Mouse (Mus musculus) embryonic facial prominence, embryonic 15.5 days (tissue): ENCODE measurements around the gene Mpig6b. TPM values are rescaled to one million over a fixed set of nuclear protein-coding genes. Genes with fewer than 3 reads are reported as not detected.

Experiments used
- ATAC-seq: fragments of 200-750 bp; cut with Nextera tagmentation; 2 replicates; pipeline ENCODE4 v1.8.0; 2017; ENCODE audit warnings: low read depth, moderate TSS enrichment; ENCODE audit not compliant: insufficient number of reproducible peaks, low FRiP score, low TSS enrichment
- H3K27ac ChIP-seq: fragments of 300-500 bp; sonication (generic); replicated peaks from 2 replicates; pipeline ENCODE4 v1.5.1; 2015; ENCODE audit warnings: mild to moderate bottlenecking, inconsistent platforms
- H3K27me3 ChIP-seq: fragments of 300-500 bp; sonication (generic); 2 replicates; pipeline ENCODE4 v1.6.1; 2015; ENCODE audit warnings: inconsistent platforms
- H3K36me3 ChIP-seq: fragments of 300-500 bp; sonication (generic); 2 replicates; pipeline ENCODE4 v1.6.1; 2015; ENCODE audit warnings: mild to moderate bottlenecking, inconsistent platforms
- H3K4me1 ChIP-seq: fragments of 300-500 bp; sonication (generic); 2 replicates; pipeline ENCODE4 v1.6.1; 2015; ENCODE audit warnings: inconsistent platforms
- H3K4me2 ChIP-seq: fragments of 300-500 bp; sonication (generic); replicated peaks from 2 replicates; pipeline ENCODE4 v1.6.1; 2015; ENCODE audit warnings: mild to moderate bottlenecking, inconsistent platforms
- H3K4me3 ChIP-seq: fragments of 300-500 bp; sonication (generic); replicated peaks from 2 replicates; pipeline ENCODE4 v1.5.1; 2015; ENCODE audit warnings: mild to moderate bottlenecking, inconsistent platforms
- H3K9ac ChIP-seq: fragments of 300-500 bp; sonication (generic); 2 replicates; pipeline ENCODE4 v1.6.1; 2015; ENCODE audit warnings: inconsistent platforms
- H3K9me3 ChIP-seq: fragments of 300-500 bp; sonication (generic); replicated peaks from 2 replicates; pipeline ENCODE4 v1.6.1; 2016; ENCODE audit warnings: inconsistent platforms
- WGBS: fragments of 180-500 bp; shearing (Covaris S2); methylation state at CpG from one replicate; pipeline ENCODE4 v1.1.7; 2015; 5-methylcytosine and 5-hydroxymethylcytosine counted together
- polyA plus RNA-seq: library from polyadenylated mRNA; unstranded; fragments of >200 nt; fragmentation: Nextera tagmentation; extraction: Ambion mirVana; gene quantifications from 2 replicates; pipeline ENCODE4 v1.2.1, GENCODE M21; 2015

Gene Mpig6b
- polyA plus RNA-seq, 1 experiment from 2014 or later, result 1.4 TPM

GRCm38 (mm10) chr17:35100196-35100765, 34.3 kb upstream of the Mpig6b start:
- Histone ChIP-seq H3K36me3 (peaks cover 84% of the 10 kb centered on the region), H3K4me3 (no peak overlapping the region), H3K27ac (no peak overlapping the region), H3K27me3 (no peaks in the 10 kb centered on the region), H3K9me3 (no peaks in the 10 kb centered on the region), H3K9ac (no peak overlapping the region), H3K4me2 (no peak overlapping the region), H3K4me1 (no peaks in the 10 kb centered on the region)
- ATAC-seq, result no peak
- 82% methylated on average over 10 of the region's 10 CpGs for WGBS

GRCm38 (mm10) chr17:35097164-35097655, 31.2 kb upstream of the Mpig6b start:
- 81% methylated on average over 12 of the region's 12 CpGs for WGBS
- no peak for ATAC-seq
- no peak overlapping the region for H3K27ac ChIP-seq
- no peak overlapping the region for H3K9ac ChIP-seq
- peaks cover 91% of the 10 kb centered on the region for H3K36me3 ChIP-seq
- H3K4me3 ChIP-seq, result no peak overlapping the region
- H3K4me2 ChIP-seq, result no peak overlapping the region
- H3K27me3 ChIP-seq, result no peaks in the 10 kb centered on the region
- H3K9me3 ChIP-seq, result no peaks in the 10 kb centered on the region
- no peaks in the 10 kb centered on the region for H3K4me1 ChIP-seq

GRCm38 (mm10) chr17:35096597-35096996, 30.6 kb upstream of the Mpig6b start:
- H3K27ac ChIP-seq, result no peak overlapping the region
- no peak overlapping the region for H3K4me2 ChIP-seq
- ATAC-seq, result no peak
- 80% methylated on average over 12 of the region's 12 CpGs for WGBS
- H3K9ac ChIP-seq, result no peak overlapping the region
- no peak overlapping the region for H3K4me3 ChIP-seq
- H3K9me3 ChIP-seq, result no peaks in the 10 kb centered on the region
- H3K36me3 ChIP-seq, result peaks cover 88% of the 10 kb centered on the region
- no peaks in the 10 kb centered on the region for H3K4me1 ChIP-seq
- no peaks in the 10 kb centered on the region for H3K27me3 ChIP-seq

GRCm38 (mm10) chr17:35094475-35095365, 28.7 kb upstream of the Mpig6b start:
- no peak for ATAC-seq
- Histone ChIP-seq H3K4me1 (peaks cover 13% of the 10 kb centered on the region), H3K27me3 (no peaks in the 10 kb centered on the region), H3K9ac (no peak overlapping the region), H3K36me3 (peaks cover 77% of the 10 kb centered on the region), H3K4me3 (no peak overlapping the region), H3K27ac (no peak overlapping the region), H3K9me3 (no peaks in the 10 kb centered on the region), H3K4me2 (no peak overlapping the region)
- WGBS, result 91% methylated on average over 15 of the region's 15 CpGs

GRCm38 (mm10) chr17:35092403-35093198, 26.6 kb upstream of the Mpig6b start:
- Histone ChIP-seq H3K9me3 (no peaks in the 10 kb centered on the region), H3K27ac (no peak overlapping the region), H3K36me3 (peaks cover 56% of the 10 kb centered on the region), H3K4me3 (no peak overlapping the region), H3K27me3 (no peaks in the 10 kb centered on the region), H3K4me2 (no peak overlapping the region), H3K9ac (no peak overlapping the region), H3K4me1 (peaks cover 13% of the 10 kb centered on the region)
- WGBS, result 86% methylated on average over 14 of the region's 14 CpGs
- ATAC-seq, result no peak

GRCm38 (mm10) chr17:35090166-35090932, 24.4 kb upstream of the Mpig6b start:
- Histone ChIP-seq H3K27me3 (no peaks in the 10 kb centered on the region), H3K4me1 (peaks cover 13% of the 10 kb centered on the region), H3K4me2 (peak overlapping the region; percentile 58), H3K27ac (peak overlapping the region; percentile 97), H3K9ac (peak overlapping the region; percentile 69), H3K9me3 (no peaks in the 10 kb centered on the region), H3K36me3 (peaks cover 37% of the 10 kb centered on the region), H3K4me3 (peak overlapping the region; percentile 66)
- no peak for ATAC-seq
- 59% methylated on average over 8 of the region's 8 CpGs for whole genome bisulfite sequencing

- Histone ChIP-seq H3K9me3 (no peaks in the 10 kb centered on the region), H3K4me3 (peak within 1 kb of the TSS; percentile 66), H3K27me3 (no peaks in the 10 kb centered on the region), H3K36me3 (peaks cover 24% of the 10 kb centered on the region), H3K4me1 (peaks cover 13% of the 10 kb centered on the region), H3K9ac (peak within 1 kb of the TSS; percentile 69), H3K27ac (peak within 1 kb of the TSS; percentile 97), H3K4me2 (peak within 1 kb of the TSS; percentile 58)
- 3% methylated on average over 67 of the region's 67 CpGs for WGBS
- ATAC-seq, result peak; percentile 95
Measured at GRCm38 (mm10) chr17:35088825-35089644, 23.1 kb upstream of the Mpig6b start, which contains the start of gene Abhd16a. Gene Abhd16a, plus strand, starts transcription at chr17:35089263.

GRCm38 (mm10) chr17:35088151-35088550, 22.2 kb upstream of the Mpig6b start:
- no peak overlapping the region for H3K4me3 ChIP-seq
- H3K4me1 ChIP-seq, result peaks cover 13% of the 10 kb centered on the region
- no peaks in the 10 kb centered on the region for H3K27me3 ChIP-seq
- H3K36me3 ChIP-seq, result peaks cover 20% of the 10 kb centered on the region
- no peak overlapping the region for H3K4me2 ChIP-seq
- no peak overlapping the region for H3K9ac ChIP-seq
- H3K27ac ChIP-seq, result no peak overlapping the region
- WGBS, result 31% methylated on average over 2 of the region's 2 CpGs
- ATAC-seq, result no peak
- H3K9me3 ChIP-seq, result no peaks in the 10 kb centered on the region

- H3K9me3 ChIP-seq, result no peaks in the 10 kb centered on the region
- H3K27ac ChIP-seq, result no peak within 1 kb of the TSS
- no peaks in the 10 kb centered on the region for H3K27me3 ChIP-seq
- H3K4me2 ChIP-seq, result no peak within 1 kb of the TSS
- peaks cover 6% of the 10 kb centered on the region for H3K4me1 ChIP-seq
- H3K9ac ChIP-seq, result no peak within 1 kb of the TSS
- no peak within 1 kb of the TSS for H3K4me3 ChIP-seq
- 72% methylated on average over 7 of the region's 7 CpGs for WGBS
- ATAC-seq, result no peak
- no peaks in the 10 kb centered on the region for H3K36me3 ChIP-seq
Measured at GRCm38 (mm10) chr17:35085208-35085865, 19.4 kb upstream of the Mpig6b start, which contains the start of gene Ly6g6f. Gene Ly6g6f, minus strand, starts transcription at chr17:35085610.
